Mouse (Mus musculus) kidney, adult 18-20 months (tissue): ENCODE data around the gene Gm21834.
A peak's percentile ranks its signal among the peaks of the same experiment; 100 is the strongest.

Source experiments
- DNase-seq: peaks from one replicate; pipeline ENCODE4 v3.0.0; 2021

The Gm21834 gene

DNA sequence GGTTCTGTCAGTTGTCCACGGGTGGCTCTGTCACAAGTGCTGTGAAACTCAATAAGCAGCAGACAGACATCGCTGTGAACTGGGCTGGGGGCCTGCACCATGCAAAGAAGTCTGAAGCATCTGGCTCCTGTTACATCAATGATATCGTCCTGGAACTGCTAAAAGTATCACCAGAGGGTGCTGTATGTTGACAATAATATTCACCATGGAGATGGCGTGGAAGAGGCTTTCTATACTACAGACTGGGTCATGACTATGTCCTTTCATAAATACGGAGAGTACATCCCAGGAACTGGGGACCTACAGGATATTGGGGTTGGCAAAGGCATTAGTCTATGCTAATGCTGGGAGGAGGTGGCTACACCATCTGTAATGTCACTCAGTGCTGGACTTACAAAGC, at the start of gene Gm21834:
Gene Gm21834 (minus strand): TSS at position 101 of the 400 bp plus-strand sequence.
- no peak for DNase-seq

GRCm38 (mm10) chr17:57788161-57788799, 46.3 kb upstream of the Gm21834 start:
- no peak for DNase-seq

- no peak for DNase-seq
Measured at GRCm38 (mm10) chr17:57770904-57771303, 28.9 kb upstream of the Gm21834 start.

DNA sequence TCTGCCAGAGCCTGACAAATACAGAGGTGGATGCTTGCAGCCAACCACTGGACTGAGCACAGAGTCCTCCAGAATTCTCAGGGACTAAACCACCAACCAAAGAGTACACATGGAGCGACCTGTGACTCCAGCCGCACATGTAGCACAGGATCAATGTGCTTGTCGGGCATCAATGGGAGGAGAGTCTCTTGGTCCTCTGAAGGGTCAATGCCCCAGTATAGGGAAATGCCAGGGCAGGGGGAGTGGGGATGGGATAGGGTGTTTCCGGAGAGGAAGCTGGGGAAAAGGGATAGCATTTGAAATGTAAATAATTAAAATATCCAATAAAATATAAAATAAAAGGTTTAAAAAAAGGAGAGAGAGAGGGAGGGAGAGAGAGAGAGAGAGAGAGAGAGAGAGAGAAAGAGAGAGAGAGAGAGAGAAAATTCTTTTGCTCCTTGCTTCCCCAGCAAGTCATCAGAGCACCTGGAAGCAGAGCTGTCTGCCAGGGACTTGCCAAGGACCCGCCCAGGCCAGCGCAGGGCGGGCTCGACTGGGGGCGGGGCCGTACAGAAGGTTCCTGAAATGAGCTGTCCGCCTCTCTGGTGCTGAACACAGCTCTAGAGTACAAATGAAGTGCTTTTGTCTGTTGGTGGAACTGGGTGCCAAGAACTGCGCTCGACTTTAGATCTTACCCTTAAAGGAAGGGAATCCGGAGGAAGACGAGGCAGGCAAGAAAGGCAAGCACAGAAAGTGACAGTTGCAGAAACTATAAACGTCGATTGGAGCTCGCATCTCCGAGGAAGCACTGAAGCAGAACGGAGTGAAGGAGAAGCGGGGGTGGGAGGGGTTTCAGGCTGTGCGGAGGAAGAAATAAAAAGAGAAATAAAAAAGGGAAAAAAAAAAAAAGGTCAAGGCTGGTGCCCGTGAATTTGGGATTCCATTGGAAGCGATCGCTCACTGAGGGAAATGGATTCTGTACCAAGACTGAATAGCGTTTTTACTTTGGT, 26.9 kb upstream of the Gm21834 start, which contains the start of gene Cntnap5c:
Gene Cntnap5c (plus strand): TSS at position 949 of the 989 bp plus-strand sequence.
- DNase-seq, result peak; percentile 69

DNA sequence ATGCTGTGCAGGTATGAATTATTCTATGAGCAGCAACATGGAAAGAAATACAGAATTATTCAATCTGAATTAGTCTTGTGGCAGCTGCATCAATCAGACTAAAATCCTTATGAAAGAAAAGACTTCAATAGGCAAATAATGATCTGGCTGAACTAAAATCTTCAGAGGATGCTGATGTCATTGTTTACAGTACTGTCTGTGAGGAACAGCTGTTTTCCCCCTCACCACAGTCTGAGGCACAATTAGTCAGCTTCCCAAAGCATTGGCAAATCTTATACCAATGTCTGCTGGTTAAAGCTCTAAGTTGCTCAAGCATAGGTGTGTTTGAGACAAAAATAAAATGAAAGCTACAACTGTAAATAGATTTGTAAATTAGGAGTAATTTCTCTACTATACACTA, 25.3 kb upstream of the Gm21834 start:
- no peak for DNase-seq

- no peak for DNase-seq
Measured at GRCm38 (mm10) chr17:57758033-57758432, 16.0 kb upstream of the Gm21834 start.

- DNase-seq, result no peak
Measured at GRCm38 (mm10) chr17:57694791-57695190, 47.2 kb downstream of the Gm21834 start.
